Mouse (Mus musculus) urinary bladder, postnatal 36 days (tissue): Measurements from ENCODE around the gene Olfr796.

Experiments used
- DNase-seq, 2 experiments: peaks; one replicate each; pipeline ENCODE4 v3.0.0; 2022; ENCODE audit warnings: low spot score in 2 of 2, mixed read lengths in 1 of 2

The Olfr796 gene

DNA sequence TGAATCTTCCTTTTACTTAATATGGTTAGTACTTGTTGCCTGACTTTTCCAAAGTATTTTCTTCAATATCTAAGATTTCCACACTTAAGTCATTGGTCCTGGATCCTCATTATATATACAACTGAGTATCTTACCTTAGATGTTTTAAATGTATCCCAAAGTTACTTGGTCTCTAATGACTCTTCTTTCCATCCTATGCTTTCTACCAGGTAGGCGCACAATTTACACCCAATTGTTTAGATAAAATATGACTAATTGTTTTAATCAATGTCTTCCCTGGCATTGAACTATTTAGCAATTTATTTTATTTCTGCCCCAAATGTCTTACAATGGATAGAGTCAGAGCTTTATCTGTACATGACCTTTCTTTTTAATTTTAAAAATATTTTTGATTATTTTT, at the start of gene Olfr796:
TSS of gene Olfr796 (minus strand) at position 101 of the 400 bp plus-strand sequence.
- no peak for DNase-seq

DNA sequence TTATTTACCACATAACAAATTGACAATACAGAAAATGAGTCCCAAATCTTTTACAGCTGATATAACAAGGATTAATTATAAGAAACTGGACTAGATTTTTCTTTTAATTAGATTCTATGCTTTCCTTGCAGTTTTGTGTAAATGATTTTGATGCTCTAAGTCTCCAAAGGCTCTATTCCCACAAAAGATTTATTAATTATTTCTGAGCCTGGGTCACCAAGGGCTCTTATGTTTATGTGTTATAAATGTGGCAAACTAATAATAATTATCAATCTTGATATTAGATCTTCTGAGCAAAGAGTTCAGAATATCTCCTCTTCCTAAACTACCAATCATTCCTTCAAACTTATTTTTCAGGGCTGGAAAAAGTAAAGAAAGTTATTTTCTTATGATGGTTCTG, 45.0 kb upstream of the Olfr796 start, which contains the start of gene Olfr800:
TSS of gene Olfr800 (plus strand) at position 301 of the 400 bp plus-strand sequence.
- no peak for DNase-seq

DNA sequence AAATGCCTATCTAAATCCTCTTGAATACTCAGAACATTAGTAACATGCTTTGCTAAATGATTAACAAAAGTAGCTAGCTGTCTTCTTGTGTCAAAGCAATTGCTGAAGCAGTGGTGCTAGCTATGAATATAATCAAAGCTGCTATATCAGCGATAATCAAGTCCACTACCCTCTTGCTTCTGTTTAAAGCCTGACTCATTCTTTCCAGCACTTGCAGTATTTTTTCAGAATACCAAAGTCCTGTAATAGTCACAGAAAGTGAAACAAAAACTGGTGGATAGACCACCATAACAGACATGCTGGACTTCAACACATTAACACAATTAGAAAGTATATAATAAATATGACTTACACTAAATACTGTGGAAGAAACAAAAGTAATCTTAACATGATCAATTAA, 39.4 kb upstream of the Olfr796 start:
- DNase-seq = no peak

DNA sequence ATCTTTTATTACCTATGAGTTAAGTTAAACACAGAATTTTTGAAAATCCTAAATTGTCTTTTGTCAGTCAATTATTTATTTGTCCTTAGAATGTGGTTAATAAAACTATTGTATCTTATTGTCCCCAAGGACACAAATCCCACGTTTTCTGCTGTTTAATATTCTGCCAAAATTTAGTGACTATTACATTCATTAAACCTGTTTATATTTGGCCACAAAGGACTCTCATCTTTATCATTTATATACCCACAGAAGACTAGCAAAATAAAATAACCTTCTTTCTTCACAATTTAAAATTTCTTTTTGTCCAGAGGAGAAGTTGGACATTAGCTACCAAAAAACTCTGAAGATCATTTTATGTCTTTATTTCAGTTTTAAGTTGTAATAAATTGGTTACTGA, 24.8 kb upstream of the Olfr796 start, which contains the start of gene Olfr799:
TSS of gene Olfr799 (plus strand) at position 301 of the 400 bp plus-strand sequence.
- DNase-seq = no peak

DNA sequence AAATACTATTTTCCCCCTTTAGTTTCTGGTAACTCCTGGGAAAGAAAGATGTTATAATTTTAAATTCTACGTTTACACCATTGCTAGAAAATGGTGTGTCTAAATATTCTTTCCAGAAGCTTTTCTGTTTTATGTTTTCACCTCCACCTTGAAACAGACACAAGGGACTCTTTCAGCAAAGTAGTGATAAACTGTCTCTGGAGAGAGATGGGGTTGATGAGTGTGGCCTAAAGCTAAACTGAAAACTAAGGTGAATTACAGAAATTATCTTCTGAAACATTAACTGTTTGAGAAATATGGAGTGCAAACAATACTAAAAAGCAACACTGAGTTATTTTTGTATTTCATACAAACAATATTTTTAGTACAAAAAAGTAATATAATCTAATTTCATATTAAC, 15.5 kb upstream of the Olfr796 start, which contains the start of gene Olfr798:
TSS of gene Olfr798 (minus strand) at position 101 of the 400 bp plus-strand sequence.
- no peak for DNase-seq

DNA sequence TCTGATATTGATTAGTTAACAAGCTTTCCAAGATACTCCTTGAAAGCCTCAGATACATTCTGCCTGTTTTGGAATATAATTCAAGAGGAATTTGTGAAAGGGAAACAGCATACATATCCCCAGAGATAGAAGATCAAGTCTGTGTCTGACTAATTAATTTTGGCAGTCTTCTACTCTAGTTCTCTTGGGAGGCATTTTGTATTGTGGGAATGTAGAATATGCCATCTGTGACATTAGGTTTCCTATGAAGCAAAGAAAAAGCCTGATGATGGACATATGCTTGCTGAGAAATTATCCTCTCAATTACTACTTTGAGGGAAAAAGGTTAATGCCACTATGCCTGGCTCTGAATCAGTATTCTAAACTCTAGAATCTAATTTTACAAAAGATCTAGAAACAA, 10.9 kb upstream of the Olfr796 start:
- DNase-seq = no peak

DNA sequence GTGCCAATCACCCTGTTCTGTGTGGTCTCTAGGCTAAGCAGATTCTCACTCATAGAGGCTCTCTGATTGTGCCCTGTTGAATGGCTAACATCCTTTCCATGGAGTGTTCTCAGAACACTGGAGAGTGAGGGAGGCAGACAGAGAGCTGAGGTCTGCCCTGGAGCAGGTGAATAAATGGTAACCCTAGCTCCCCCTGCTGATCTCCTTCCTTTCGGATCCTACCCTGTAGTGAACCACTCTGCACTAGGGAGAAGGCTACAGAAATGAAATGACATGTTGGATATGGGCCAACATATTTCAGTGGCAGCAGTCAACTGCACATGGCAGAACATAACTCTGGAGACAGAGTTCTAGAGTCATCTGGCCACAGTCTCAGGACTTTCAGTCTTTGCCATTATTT, 9.4 kb upstream of the Olfr796 start:
- no peak for DNase-seq

DNA sequence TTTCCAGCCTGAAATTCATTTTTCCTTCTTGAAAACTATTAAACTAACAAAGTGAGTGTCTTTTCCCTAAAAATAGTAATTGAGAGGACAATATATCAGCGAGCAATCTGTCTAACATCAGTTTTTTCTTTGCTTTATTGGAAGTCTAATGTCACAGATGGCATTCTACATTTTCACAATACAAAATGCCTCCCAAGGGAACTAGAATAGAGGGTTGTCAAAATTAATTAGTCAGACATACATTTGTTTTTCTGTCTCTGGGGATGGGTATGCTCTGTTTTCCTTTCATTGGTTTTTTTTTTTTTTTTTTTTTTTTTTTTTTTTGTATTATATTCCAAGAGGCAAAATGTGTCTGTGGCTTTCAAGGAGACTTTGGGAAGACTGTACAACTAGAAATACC, 35.3 kb downstream of the Olfr796 start:
- DNase-seq = no peak

DNA sequence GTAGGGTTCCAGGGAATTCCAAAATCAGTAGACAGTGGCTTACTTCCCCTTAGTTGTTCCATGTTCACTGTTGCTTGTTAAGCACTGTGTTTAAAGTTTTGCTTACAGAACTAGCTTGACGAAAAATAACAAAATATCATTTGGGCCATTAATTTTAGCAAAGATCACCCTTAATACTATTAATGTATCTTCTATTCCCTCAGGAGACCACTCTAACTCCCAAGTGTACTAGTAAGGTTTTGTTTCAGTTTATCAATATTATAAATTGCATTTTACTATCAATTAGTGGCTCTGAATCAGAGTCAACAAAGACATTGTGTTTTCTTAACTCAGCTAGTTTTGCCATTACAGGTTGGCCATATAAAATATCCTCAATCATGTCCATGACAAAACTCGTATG, 45.0 kb downstream of the Olfr796 start, which contains the start of gene Olfr794:
TSS of gene Olfr794 (plus strand) at position 301 of the 400 bp plus-strand sequence.
- no peak for DNase-seq
